Mouse (Mus musculus) MEL (cell line): ENCODE results near the gene Clpsl2. TPM values are rescaled to one million over a fixed set of nuclear protein-coding genes. Genes with fewer than 3 reads are reported as not detected.

ENCODE experiments used
- DNase-seq: peaks from one replicate; pipeline ENCODE4 v3.0.0; 2011; ENCODE audit warnings: low read depth, low spot score
- H3K27ac ChIP-seq: 2 replicates; pipeline ENCODE4 v1.5.1; 2012; ENCODE audit warnings: low read depth, mild to moderate bottlenecking, control low read depth, low read length, moderate library complexity; ENCODE audit not compliant: control insufficient read depth
- H3K27me3 ChIP-seq, 2 experiments: fragments of 150-350 bp in 1 of 2; sonication (generic) in 1 of 2; 2 replicates each; pipeline ENCODE4 v1.6.1; 2012; ENCODE audit warnings: low read length in 2 of 2, mild to moderate bottlenecking in 2 of 2, improper control_type of control experiment in 1 of 2, moderate library complexity in 1 of 2; ENCODE audit not compliant: insufficient read depth in 2 of 2, control insufficient read depth in 1 of 2
- H3K36me3 ChIP-seq, 2 experiments: 2 replicates each; pipeline ENCODE4 v1.6.1; 2012 to 2014; ENCODE audit warnings: low read length in 2 of 2, improper control_type of control experiment in 1 of 2, inconsistent platforms in 1 of 2, mild to moderate bottlenecking in 1 of 2; ENCODE audit not compliant: insufficient read depth in 2 of 2, control insufficient read depth in 1 of 2
- H3K4me1 ChIP-seq, 2 experiments: fragments of 150-350 bp in 1 of 2; sonication (generic) in 1 of 2; 2 replicates each; pipeline ENCODE4 v1.6.1; 2012; ENCODE audit warnings: low read length in 2 of 2, improper control_type of control experiment in 1 of 2, mild to moderate bottlenecking in 1 of 2; ENCODE audit not compliant: insufficient read depth in 2 of 2, control insufficient read depth in 1 of 2
- H3K4me3 ChIP-seq, 2 experiments: fragments of 150-350 bp in 1 of 2; sonication (generic) in 1 of 2; 2 replicates each; pipeline ENCODE4 v1.5.1; 2012; ENCODE audit warnings: low read depth in 2 of 2, low read length in 2 of 2, mild to moderate bottlenecking in 2 of 2, moderate library complexity in 2 of 2, control low read depth in 1 of 2, improper control_type of control experiment in 1 of 2; ENCODE audit not compliant: control insufficient read depth in 1 of 2, insufficient read depth in 1 of 2
- H3K79me2 ChIP-seq: 2 replicates; pipeline ENCODE4 v1.6.1; 2012; ENCODE audit warnings: mild to moderate bottlenecking, low read length, moderate library complexity; ENCODE audit not compliant: control insufficient read depth, poor library complexity, insufficient read depth
- H3K9ac ChIP-seq: 2 replicates; pipeline ENCODE4 v1.6.1; 2012; ENCODE audit warnings: low read depth, mild to moderate bottlenecking, control low read depth, low read length, moderate library complexity; ENCODE audit not compliant: control insufficient read depth, poor library complexity, severe bottlenecking
- H3K9me3 ChIP-seq: fragments of 150-350 bp; sonication (generic); replicated peaks from 2 replicates; pipeline ENCODE4 v1.6.1; 2012; ENCODE audit warnings: mild to moderate bottlenecking, low read length, improper control_type of control experiment, moderate library complexity; ENCODE audit not compliant: insufficient read depth
- ETS1 ChIP-seq: IDR thresholded peaks from 2 replicates; pipeline ENCODE4 v1.6.1; 2012; ENCODE audit warnings: low read depth, mild to moderate bottlenecking, inconsistent platforms, low read length, improper control_type of control experiment, moderate library complexity
- GABPA ChIP-seq: IDR thresholded peaks from 2 replicates; pipeline ENCODE4 v1.6.1; 2012; ENCODE audit warnings: low read depth, mild to moderate bottlenecking, inconsistent platforms, low read length, improper control_type of control experiment, moderate library complexity
- GATA1 ChIP-seq: IDR thresholded peaks from 2 replicates; pipeline ENCODE4 v1.6.1; 2011; ENCODE audit warnings: low read depth, low read length, improper control_type of control experiment
- KAT2A ChIP-seq: conservative IDR thresholded peaks from 2 replicates; pipeline ENCODE4 v1.6.1; 2012; ENCODE audit warnings: low read depth, low read length, improper control_type of control experiment, inconsistent platforms
- MAX ChIP-seq: IDR thresholded peaks from 2 replicates; pipeline ENCODE4 v1.6.1; 2011; ENCODE audit warnings: low read length, improper control_type of control experiment
- MXI1 ChIP-seq: IDR thresholded peaks from 2 replicates; pipeline ENCODE4 v1.6.1; 2011; ENCODE audit warnings: mild to moderate bottlenecking, low read depth, low read length, improper control_type of control experiment
- MYB ChIP-seq: IDR thresholded peaks from 2 replicates; pipeline ENCODE4 v1.6.1; 2011; ENCODE audit warnings: mild to moderate bottlenecking, low read depth, low read length, improper control_type of control experiment
- NELFE ChIP-seq: IDR thresholded peaks from 2 replicates; pipeline ENCODE4 v1.6.1; 2011; ENCODE audit warnings: low read depth, low read length, improper control_type of control experiment
- NRF1 ChIP-seq: IDR thresholded peaks from 2 replicates; pipeline ENCODE4 v1.6.1; 2014; ENCODE audit warnings: low read depth, mild to moderate bottlenecking, inconsistent platforms, low read length, improper control_type of control experiment, moderate library complexity; ENCODE audit not compliant: poor library complexity, insufficient read depth, severe bottlenecking
- POLR2A ChIP-seq, 2 experiments: IDR thresholded peaks; 2 replicates each; pipeline ENCODE4 v1.6.1; 2011 to 2012; ENCODE audit warnings: low read length in 2 of 2, mild to moderate bottlenecking in 2 of 2, control low read depth in 1 of 2, improper control_type of control experiment in 1 of 2, low read depth in 1 of 2, moderate library complexity in 1 of 2; ENCODE audit not compliant: control insufficient read depth in 1 of 2, insufficient read depth in 1 of 2, poor library complexity in 1 of 2
- POLR2AphosphoS2 ChIP-seq: IDR thresholded peaks from 2 replicates; pipeline ENCODE4 v1.6.1; 2011; ENCODE audit warnings: low read length, improper control_type of control experiment
- POLR2AphosphoS5 ChIP-seq: IDR thresholded peaks from 2 replicates; pipeline ENCODE4 v1.6.1; 2012; ENCODE audit warnings: low read depth, borderline replicate concordance, mild to moderate bottlenecking, inconsistent platforms, low read length, moderate library complexity, mixed read lengths
- RAD21 ChIP-seq: IDR thresholded peaks from 2 replicates; pipeline ENCODE4 v1.6.1; 2011; ENCODE audit warnings: mild to moderate bottlenecking, low read depth, low read length, improper control_type of control experiment
- SIN3A ChIP-seq: IDR thresholded peaks from 2 replicates; pipeline ENCODE4 v1.6.1; 2012; ENCODE audit warnings: low read length, improper control_type of control experiment, inconsistent platforms
- SMC3 ChIP-seq: IDR thresholded peaks from 2 replicates; pipeline ENCODE4 v1.6.1; 2011; ENCODE audit warnings: low read depth, low read length, improper control_type of control experiment
- TAL1 ChIP-seq: IDR thresholded peaks from 2 replicates; pipeline ENCODE4 v1.6.1; 2012; ENCODE audit warnings: mild to moderate bottlenecking, inconsistent platforms, low read length, moderate library complexity, mixed read lengths
- TBP ChIP-seq: IDR thresholded peaks from 2 replicates; pipeline ENCODE4 v1.8.0; 2011; ENCODE audit warnings: low read depth, low read length, improper control_type of control experiment
- USF1 ChIP-seq: IDR thresholded peaks from 2 replicates; pipeline ENCODE4 v1.6.1; 2014; ENCODE audit warnings: low read depth, mild to moderate bottlenecking, inconsistent platforms, low read length, improper control_type of control experiment, moderate library complexity
- ZC3H11A ChIP-seq: IDR thresholded peaks from 2 replicates; pipeline ENCODE4 v1.6.1; 2012; ENCODE audit warnings: low read depth, mild to moderate bottlenecking, inconsistent platforms, low read length, improper control_type of control experiment
- ZKSCAN1 ChIP-seq: IDR thresholded peaks from 2 replicates; pipeline ENCODE4 v1.6.1; 2012; ENCODE audit warnings: low read depth, mild to moderate bottlenecking, inconsistent platforms, low read length, improper control_type of control experiment, moderate library complexity
- ZMIZ1 ChIP-seq: IDR thresholded peaks from 2 replicates; pipeline ENCODE4 v1.6.1; 2012; ENCODE audit warnings: low read depth, mild to moderate bottlenecking, inconsistent platforms, low read length, improper control_type of control experiment, moderate library complexity
- polyA plus RNA-seq, 2 experiments: library from polyadenylated mRNA; stranded (reverse) in 1 of 2; unstranded in 1 of 2; fragments of >175 nt in 1 of 2; fragments of >200 nt in 1 of 2; gene quantifications; 2 replicates each; pipeline versions ENCODE4 v1.2.1 to v1.2.4; 2012; ENCODE audit warnings: low replicate concordance in 2 of 2, low read depth in 1 of 2; ENCODE audit not compliant: insufficient read length in 2 of 2, insufficient read depth in 1 of 2, missing spikeins in 1 of 2
- total RNA-seq: library from RNA; depleted of rRNA; stranded (reverse); fragments of 300-350 nt; gene quantifications from 2 replicates; pipeline ENCODE4 v1.2.3, GENCODE M21; 2012; rRNA removed

Clpsl2 gene
- total and polyA plus RNA-seq, 3 experiments = not detected

GRCm38 (mm10) chr17:28601557-28602250, 52.5 kb downstream of the Clpsl2 start:
- DNase-seq = no peak
- H3K36me3 ChIP-seq = peaks cover 4 to 64% of the 10 kb centered on the region in 2 experiments
- no peak overlapping the region for H3K4me3 ChIP-seq
- H3K27ac ChIP-seq = no peak overlapping the region
- no peaks in the 10 kb centered on the region for H3K9me3 ChIP-seq
- H3K79me2 ChIP-seq = no peaks in the 10 kb centered on the region
- no peak overlapping the region for H3K9ac ChIP-seq
- TF ChIP-seq POLR2AphosphoS2 (no peak), GABPA (no peak), KAT2A (no peak), MXI1 (peak; percentile 68; the same call in 1 of the 2 replicates), NRF1 (no peak), ZC3H11A (no peak), POLR2A (IDR thresholded peaks at IDR 0.05; ENCODE audit: control insufficient read depth in 1 of 2, insufficient read depth in 1 of 2, low read depth in 1 of 2, low read length in 2 of 2, poor library complexity in 1 of 2) (no peak), ZMIZ1 (no peak), SIN3A (peak; percentile 37; the same call in 1 of the 2 replicates), ZKSCAN1 (no peak), ETS1 (no peak), SMC3 (no peak), USF1 (peak; percentile 52; the same call in 1 of the 2 replicates), POLR2AphosphoS5 (no peak), TBP (no peak), TAL1 (no peak), GATA1 (no peak), NELFE (no peak), RAD21 (no peak), MYB (no peak), MAX (no peak)
- TF ChIP-seq, all 39 proteins: peak for 3
- Histone ChIP-seq H3K4me1 (peaks cover 2 to 8% of the 10 kb centered on the region in 2 experiments; a peak in 2 of 4 replicates), H3K27me3 (no peaks in the 10 kb centered on the region)

Other genes starting within 250 kb of the Clpsl2 start
- gene Fance, start 235.9 kb upstream of the Clpsl2 start, total RNA-seq = 46.0 and 51.2 TPM in 2 replicates
- gene Fance, start 235.9 kb upstream of the Clpsl2 start, polyA plus RNA-seq = 100 to 1,000 TPM; 105 to 382 TPM
- 2,803 and 2,872 TPM in 2 replicates for gene Rpl10a, start 220.9 kb upstream of the Clpsl2 start, total RNA-seq
- 1,000 to 10,000 TPM in 1 of 2 experiments, not detected in 1; 2,044 TPM for gene Rpl10a, start 220.9 kb upstream of the Clpsl2 start, polyA plus RNA-seq
- 0.46 and 0.73 TPM in 2 replicates for gene Tead3, start 198.6 kb upstream of the Clpsl2 start, total RNA-seq
- 1 to 10 TPM in 1 of 2 experiments, not detected in 1; 4.1 TPM for gene Tead3, start 198.6 kb upstream of the Clpsl2 start, polyA plus RNA-seq
- 0.23 and 0.49 TPM in 2 replicates for gene Tulp1, start 184.2 kb upstream of the Clpsl2 start, total RNA-seq
- 1 to 10 TPM in 1 of 2 experiments, not detected in 1; 2.4 TPM for gene Tulp1, start 184.2 kb upstream of the Clpsl2 start, polyA plus RNA-seq
- 16.5 and 16.6 TPM in 2 replicates for gene Fkbp5, start 31.9 kb upstream of the Clpsl2 start, total RNA-seq
- gene Fkbp5, start 31.9 kb upstream of the Clpsl2 start, polyA plus RNA-seq = 100 to 1,000 TPM in 1 of 2 experiments, 10 to 100 TPM in 1; 44.3 to 184 TPM
- gene Armc12, start 18.6 kb upstream of the Clpsl2 start, total RNA-seq = not detected in 2 replicates
- under 1 TPM in 1 of 2 experiments, not detected in 1; 0.15 TPM for gene Armc12, start 18.6 kb upstream of the Clpsl2 start, polyA plus RNA-seq
- gene Clps, start 11.4 kb downstream of the Clpsl2 start, total RNA-seq = not detected in 2 replicates
- not detected for gene Clps, start 11.4 kb downstream of the Clpsl2 start, polyA plus RNA-seq
- not detected in 2 replicates for gene Lhfpl5, start 26.2 kb downstream of the Clpsl2 start, total RNA-seq
- under 1 TPM in 1 of 2 experiments, not detected in 1; 0.19 TPM for gene Lhfpl5, start 26.2 kb downstream of the Clpsl2 start, polyA plus RNA-seq
- gene Srpk1, start 73.3 kb downstream of the Clpsl2 start, total RNA-seq = 125 and 138 TPM in 2 replicates
- 100 to 1,000 TPM; 119 to 211 TPM for gene Srpk1, start 73.3 kb downstream of the Clpsl2 start, polyA plus RNA-seq
- gene Slc26a8, start 140.8 kb downstream of the Clpsl2 start, total RNA-seq = 0.58 and 0.69 TPM in 2 replicates
- gene Slc26a8, start 140.8 kb downstream of the Clpsl2 start, polyA plus RNA-seq = 1 to 10 TPM in 1 of 2 experiments, not detected in 1; 1.6 TPM
- 61.5 and 67.3 TPM in 2 replicates for gene Mapk14, start 141.9 kb downstream of the Clpsl2 start, total RNA-seq
- gene Mapk14, start 141.9 kb downstream of the Clpsl2 start, polyA plus RNA-seq = 10 to 100 TPM in 1 of 2 experiments, not detected in 1; 93.2 TPM
- 0.42 and 0.92 TPM in 2 replicates for gene AC170998.1, start 176.7 kb downstream of the Clpsl2 start, total RNA-seq
- under 1 TPM in 1 of 2 experiments, not detected in 1; 0.42 TPM for gene AC170998.1, start 176.7 kb downstream of the Clpsl2 start, polyA plus RNA-seq
- 0.04 TPM in 1 of 2 replicates, not detected in the other for gene Mapk13, start 219.9 kb downstream of the Clpsl2 start, total RNA-seq
- gene Mapk13, start 219.9 kb downstream of the Clpsl2 start, polyA plus RNA-seq = 1 to 10 TPM in 1 of 2 experiments, not detected in 1; 1.4 TPM